Mouse (Mus musculus) olfactory bulb, adult 2 months (tissue): ENCODE measurements around the gene Hspg2. TPM values are rescaled to one million over a fixed set of nuclear protein-coding genes. Genes with fewer than 3 reads are reported as not detected.

ENCODE experiments used
- H3K27ac ChIP-seq: fragments of 200-500 bp; 2 replicates; pipeline ENCODE4 v1.5.1; 2012; ENCODE audit warnings: low read depth, low read length; ENCODE audit not compliant: insufficient read depth
- H3K4me1 ChIP-seq: fragments of 200-500 bp; 2 replicates; pipeline ENCODE4 v1.6.1; 2012; ENCODE audit warnings: low read length; ENCODE audit not compliant: control insufficient read depth, insufficient read depth
- H3K4me3 ChIP-seq: fragments of 200-500 bp; 2 replicates; pipeline ENCODE4 v1.5.1; 2012; ENCODE audit warnings: mild to moderate bottlenecking, low read depth, low read length, moderate library complexity; ENCODE audit not compliant: insufficient read depth
- CTCF ChIP-seq: fragments of 200-500 bp; IDR thresholded peaks from 2 replicates; pipeline ENCODE4 v1.5.1; 2012; ENCODE audit warnings: low read depth, mild to moderate bottlenecking, low read length, moderate library complexity; ENCODE audit not compliant: insufficient read depth
- POLR2A ChIP-seq: fragments of 200-500 bp; IDR thresholded peaks from 2 replicates; pipeline ENCODE4 v1.6.1; 2012; ENCODE audit warnings: mild to moderate bottlenecking, low read depth, low read length, moderate library complexity; ENCODE audit not compliant: insufficient read depth
- WGBS: fragments of 180-500 bp; shearing (Covaris S2); methylation state at CpG from one replicate; pipeline ENCODE4 v1.1.7; 2018; 5-methylcytosine and 5-hydroxymethylcytosine counted together
- polyA plus RNA-seq: library from polyadenylated mRNA; stranded (reverse); fragments of >200 nt; gene quantifications from 2 replicates; pipeline ENCODE4 v1.2.4, GENCODE M21; 2012; ENCODE audit warnings: low replicate concordance; ENCODE audit not compliant: missing spikeins, insufficient read depth, insufficient read length

The Hspg2 gene
- polyA plus RNA-seq, 1 experiment, result not detected

- H3K4me3 ChIP-seq, result no peak overlapping the region
- no peak overlapping the region for H3K27ac ChIP-seq
- no peak for TF ChIP-seq POLR2A
- TF ChIP-seq CTCF, result no peak
- 49% methylated on average over 10 of the region's 10 CpGs for WGBS
- peaks cover 20% of the 10 kb centered on the region for H3K4me1 ChIP-seq
These were observed 7.6 kb downstream of the Hspg2 start for GRCm38 (mm10) chr4:137476065-137476760.

- 31% methylated on average over 17 of the region's 17 CpGs for WGBS
- no peak overlapping the region for H3K4me3 ChIP-seq
- H3K27ac ChIP-seq, result no peak overlapping the region
- peaks cover 23% of the 10 kb centered on the region for H3K4me1 ChIP-seq
- TF ChIP-seq CTCF (no peak), POLR2A (no peak)
These were observed 8.2 kb downstream of the Hspg2 start for GRCm38 (mm10) chr4:137476761-137477237.

- H3K4me1 ChIP-seq, result peaks cover 23% of the 10 kb centered on the region
- no peak for TF ChIP-seq CTCF
- no peak for TF ChIP-seq POLR2A
- WGBS, result 77% methylated on average over 6 of the region's 6 CpGs
These were observed 9.0 kb downstream of the Hspg2 start for GRCm38 (mm10) chr4:137477611-137478010.

GRCm38 (mm10) chr4:137478306-137478705 lies 9.7 kb downstream of the Hspg2 start:
- peaks cover 23% of the 10 kb centered on the region for H3K4me1 ChIP-seq
- TF ChIP-seq POLR2A (no peak), CTCF (no peak)
- H3K27ac ChIP-seq, result no peak overlapping the region
- H3K4me3 ChIP-seq, result no peak overlapping the region
- 84% methylated on average over 5 of the region's 5 CpGs for WGBS

More at GRCm38 (mm10) chr4:137477611-137478010, 9.0 kb downstream of the Hspg2 start:
- no peak overlapping the region for H3K27ac ChIP-seq
- no peak overlapping the region for H3K4me3 ChIP-seq

GRCm38 (mm10) chr4:137479757-137480156 lies 11.2 kb downstream of the Hspg2 start:
- 55% methylated on average over 6 of the region's 6 CpGs for WGBS
- Histone ChIP-seq H3K27ac (no peak overlapping the region), H3K4me1 (peaks cover 26% of the 10 kb centered on the region), H3K4me3 (no peak overlapping the region)
- no peak for TF ChIP-seq POLR2A
- no peak for TF ChIP-seq CTCF

GRCm38 (mm10) chr4:137480191-137480992 lies 11.8 kb downstream of the Hspg2 start:
- no peak overlapping the region for H3K4me3 ChIP-seq
- TF ChIP-seq POLR2A (no peak), CTCF (no peak)
- peaks cover 30% of the 10 kb centered on the region for H3K4me1 ChIP-seq
- WGBS, result 66% methylated on average over 19 of the region's 19 CpGs
- H3K27ac ChIP-seq, result no peak overlapping the region

GRCm38 (mm10) chr4:137480993-137481340 lies 12.4 kb downstream of the Hspg2 start:
- Histone ChIP-seq H3K27ac (no peak overlapping the region), H3K4me1 (peaks cover 32% of the 10 kb centered on the region), H3K4me3 (no peak overlapping the region)
- no peak for TF ChIP-seq CTCF
- TF ChIP-seq POLR2A, result no peak
- WGBS, result 44% methylated on average over 1 of the region's 1 CpGs

GRCm38 (mm10) chr4:137481381-137482030 lies 12.9 kb downstream of the Hspg2 start:
- 87% methylated on average over 13 of the region's 13 CpGs for WGBS
- TF ChIP-seq CTCF (no peak), POLR2A (no peak)
- H3K4me3 ChIP-seq, result no peak overlapping the region
- peaks cover 31% of the 10 kb centered on the region for H3K4me1 ChIP-seq
- no peak overlapping the region for H3K27ac ChIP-seq
